Mouse (Mus musculus) MEL (cell line): Measurements from ENCODE around the gene Srpx.

ENCODE experiments used
- CHD2 ChIP-seq: IDR thresholded peaks from 2 replicates; pipeline ENCODE4 v1.6.1; 2011; ENCODE audit warnings: low read length, improper control_type of control experiment
- GABPA ChIP-seq: IDR thresholded peaks from 2 replicates; pipeline ENCODE4 v1.6.1; 2012; ENCODE audit warnings: low read depth, mild to moderate bottlenecking, inconsistent platforms, low read length, improper control_type of control experiment, moderate library complexity
- MYC ChIP-seq: IDR thresholded peaks from 2 replicates; pipeline ENCODE4 v1.6.1; 2011; ENCODE audit warnings: low read depth, mild to moderate bottlenecking, low read length, improper control_type of control experiment, moderate library complexity
- POLR2A ChIP-seq, 2 experiments: IDR thresholded peaks; 2 replicates each; pipeline ENCODE4 v1.6.1; 2011 to 2012; ENCODE audit warnings: low read length in 2 of 2, mild to moderate bottlenecking in 2 of 2, control low read depth in 1 of 2, improper control_type of control experiment in 1 of 2, low read depth in 1 of 2, moderate library complexity in 1 of 2; ENCODE audit not compliant: control insufficient read depth in 1 of 2, insufficient read depth in 1 of 2, poor library complexity in 1 of 2
- SMC3 ChIP-seq: IDR thresholded peaks from 2 replicates; pipeline ENCODE4 v1.6.1; 2011; ENCODE audit warnings: low read depth, low read length, improper control_type of control experiment

DNA sequence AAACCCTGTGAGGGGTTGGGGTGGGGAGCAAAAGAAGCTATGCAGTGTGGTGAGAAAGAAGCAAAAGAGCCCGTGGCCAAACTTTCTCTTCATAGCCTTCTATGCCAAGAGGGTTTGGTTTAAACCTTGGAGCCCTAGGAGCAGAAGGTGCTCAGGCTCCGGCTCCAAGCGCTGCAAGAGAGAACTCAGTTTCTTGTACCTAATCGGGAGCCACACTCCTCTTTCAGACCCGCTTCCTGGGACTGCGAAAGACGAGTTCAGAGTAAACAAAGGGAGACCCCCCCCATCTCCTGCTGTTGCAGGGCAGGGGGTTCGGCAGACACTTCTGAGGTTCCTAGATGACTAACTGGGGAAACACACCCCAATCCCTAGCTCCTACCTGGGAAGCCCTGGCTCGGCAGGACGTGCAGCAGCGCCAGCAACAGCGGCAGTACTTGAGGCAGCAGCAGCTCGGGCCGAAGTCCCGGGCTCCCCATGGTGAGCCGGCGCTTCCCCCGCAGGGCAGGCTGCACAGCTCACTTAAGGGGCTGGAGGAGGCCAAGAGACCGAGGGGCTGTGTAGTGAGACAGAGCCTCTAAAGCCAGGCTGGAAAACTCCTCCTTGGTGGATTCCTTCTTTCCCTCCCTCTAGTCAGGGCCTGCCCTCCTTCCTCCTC is at the start of gene Srpx:
- TF ChIP-seq GABPA (no peak), CHD2 (no peak), MYC (no peak), POLR2A (IDR thresholded peaks at IDR 0.05; ENCODE audit: control insufficient read depth in 1 of 2, insufficient read depth in 1 of 2, low read depth in 1 of 2, low read length in 2 of 2, poor library complexity in 1 of 2) (no peak), SMC3 (no peak)
